Mouse (Mus musculus) hindbrain, embryonic 13.5 days (tissue): ENCODE measurements around the gene Vps18. TPM values are rescaled to one million over a fixed set of nuclear protein-coding genes. Genes with fewer than 3 reads are reported as not detected.
A peak's percentile ranks its signal among the peaks of the same experiment; 100 is the strongest.

Experiments
- ATAC-seq: fragments of 200-750 bp; cut with Nextera tagmentation; 2 replicates; pipeline ENCODE4 v1.8.0; 2017; ENCODE audit warnings: moderate TSS enrichment; ENCODE audit not compliant: low FRiP score
- H3K27ac ChIP-seq: fragments of 300-500 bp; sonication (generic); 2 replicates; pipeline ENCODE4 v1.5.1; 2015; ENCODE audit warnings: inconsistent platforms, mild to moderate bottlenecking, moderate library complexity
- H3K27me3 ChIP-seq: fragments of 300-500 bp; sonication (generic); 2 replicates; pipeline ENCODE4 v1.6.1; 2015; ENCODE audit warnings: mild to moderate bottlenecking, inconsistent platforms
- H3K36me3 ChIP-seq: fragments of 300-500 bp; sonication (generic); 2 replicates; pipeline ENCODE4 v1.6.1; 2015; ENCODE audit warnings: mild to moderate bottlenecking, inconsistent platforms
- H3K4me1 ChIP-seq: fragments of 300-500 bp; sonication (generic); replicated peaks from 2 replicates; pipeline ENCODE4 v1.6.1; 2015; ENCODE audit warnings: inconsistent platforms
- H3K4me2 ChIP-seq: fragments of 300-500 bp; sonication (generic); 2 replicates; pipeline ENCODE4 v1.6.1; 2015; ENCODE audit warnings: inconsistent platforms, mild to moderate bottlenecking, moderate library complexity
- H3K4me3 ChIP-seq: fragments of 300-500 bp; sonication (generic); 2 replicates; pipeline ENCODE4 v1.5.1; 2015; ENCODE audit warnings: mild to moderate bottlenecking, inconsistent platforms
- H3K9ac ChIP-seq: fragments of 300-500 bp; sonication (generic); 2 replicates; pipeline ENCODE4 v1.6.1; 2015; ENCODE audit warnings: mild to moderate bottlenecking, inconsistent platforms
- H3K9me3 ChIP-seq: fragments of 300-500 bp; sonication (generic); 2 replicates; pipeline ENCODE4 v1.6.1; 2016; ENCODE audit warnings: inconsistent platforms
- WGBS: fragments of 180-500 bp; shearing (Covaris S2); methylation state at CpG from one replicate; pipeline ENCODE4 v1.1.7; 2015; 5-methylcytosine and 5-hydroxymethylcytosine counted together
- polyA plus RNA-seq: library from polyadenylated mRNA; unstranded; fragments of >200 nt; fragmentation: Nextera tagmentation; extraction: Ambion mirVana; gene quantifications from 2 replicates; pipeline ENCODE4 v1.2.1, GENCODE M21; 2015

The Vps18 gene
- polyA plus RNA-seq, 1 experiment from 2014 or later: 26.0 TPM

DNA sequence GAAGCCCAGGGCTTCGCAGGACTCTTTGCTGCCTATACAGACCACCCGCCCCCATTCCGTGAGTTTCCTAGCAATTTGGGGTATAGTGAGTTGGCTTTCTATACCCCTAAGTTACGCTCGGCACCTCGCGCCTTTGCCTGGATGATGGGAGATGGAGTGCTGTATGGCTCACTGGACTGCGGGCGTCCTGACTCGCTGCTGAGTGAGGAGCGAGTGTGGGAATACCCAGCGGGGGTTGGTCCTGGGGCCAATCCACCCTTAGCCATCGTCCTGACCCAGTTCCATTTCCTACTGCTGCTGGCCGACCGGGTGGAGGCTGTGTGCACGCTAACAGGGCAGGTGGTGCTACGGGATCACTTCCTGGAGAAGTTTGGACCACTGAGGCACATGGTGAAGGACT lies 4.8 kb downstream of the Vps18 start:
- Histone ChIP-seq H3K4me1 (peaks cover 20% of the 10 kb centered on the region), H3K9ac (no peak overlapping the region), H3K4me3 (no peak overlapping the region), H3K36me3 (peaks cover 77% of the 10 kb centered on the region), H3K4me2 (no peak overlapping the region), H3K27me3 (no peaks in the 10 kb centered on the region), H3K27ac (no peak overlapping the region), H3K9me3 (no peaks in the 10 kb centered on the region)
- ATAC-seq: no peak
- WGBS: 94% methylated on average over 17 of the region's 17 CpGs

DNA sequence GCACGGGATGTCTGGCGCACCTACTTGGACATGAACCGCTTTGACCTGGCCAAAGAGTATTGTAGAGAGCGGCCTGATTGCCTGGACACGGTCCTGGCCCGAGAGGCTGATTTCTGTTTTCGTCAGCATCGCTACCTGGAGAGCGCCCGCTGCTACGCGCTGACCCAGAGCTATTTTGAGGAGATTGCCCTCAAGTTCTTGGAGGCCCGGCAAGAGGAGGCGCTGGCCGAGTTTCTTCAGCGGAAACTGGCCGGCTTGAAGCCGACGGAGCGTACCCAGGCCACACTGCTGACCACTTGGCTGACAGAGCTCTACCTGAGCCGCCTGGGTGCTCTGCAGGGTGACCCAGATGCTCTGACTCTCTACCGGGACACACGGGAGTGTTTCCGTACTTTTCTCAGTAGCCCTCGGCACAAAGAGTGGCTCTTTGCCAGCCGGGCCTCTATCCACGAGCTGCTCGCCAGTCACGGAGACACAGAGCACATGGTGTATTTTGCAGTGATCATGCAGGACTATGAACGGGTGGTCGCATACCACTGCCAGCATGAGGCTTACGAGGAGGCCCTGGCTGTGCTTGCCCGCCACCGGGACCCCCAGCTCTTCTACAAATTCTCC lies 5.3 kb downstream of the Vps18 start:
- Histone ChIP-seq H3K9ac (no peak overlapping the region; the same call in 1 of the 2 replicates), H3K4me2 (no peak overlapping the region), H3K9me3 (no peaks in the 10 kb centered on the region), H3K36me3 (peaks cover 83% of the 10 kb centered on the region), H3K4me1 (peaks cover 20% of the 10 kb centered on the region), H3K27ac (no peak overlapping the region), H3K27me3 (no peaks in the 10 kb centered on the region), H3K4me3 (no peak overlapping the region)
- ATAC-seq: no peak
- WGBS: 95% methylated on average over 34 of the region's 34 CpGs

DNA sequence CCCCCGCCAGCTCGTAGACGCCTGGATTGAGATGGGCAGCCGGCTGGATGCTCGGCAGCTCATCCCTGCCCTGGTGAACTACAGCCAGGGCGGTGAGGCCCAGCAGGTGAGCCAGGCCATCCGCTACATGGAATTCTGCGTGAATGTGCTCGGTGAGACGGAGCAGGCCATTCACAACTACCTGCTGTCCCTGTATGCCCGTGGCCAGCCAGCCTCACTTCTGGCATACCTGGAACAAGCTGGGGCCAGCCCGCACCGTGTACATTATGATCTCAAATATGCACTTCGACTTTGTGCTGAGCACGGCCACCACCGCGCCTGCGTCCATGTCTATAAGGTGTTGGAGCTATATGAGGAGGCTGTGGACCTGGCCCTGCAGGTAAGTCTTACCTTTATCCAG lies 5.9 kb downstream of the Vps18 start:
- peaks cover 87% of the 10 kb centered on the region for H3K36me3 ChIP-seq
- no peak overlapping the region for H3K9ac ChIP-seq
- WGBS: 94% methylated on average over 18 of the region's 18 CpGs
- H3K27ac ChIP-seq: no peak overlapping the region
- peaks cover 15% of the 10 kb centered on the region for H3K4me1 ChIP-seq
- no peak for ATAC-seq
- no peaks in the 10 kb centered on the region for H3K9me3 ChIP-seq
- no peak overlapping the region for H3K4me2 ChIP-seq
- H3K4me3 ChIP-seq: no peak overlapping the region
- no peaks in the 10 kb centered on the region for H3K27me3 ChIP-seq

DNA sequence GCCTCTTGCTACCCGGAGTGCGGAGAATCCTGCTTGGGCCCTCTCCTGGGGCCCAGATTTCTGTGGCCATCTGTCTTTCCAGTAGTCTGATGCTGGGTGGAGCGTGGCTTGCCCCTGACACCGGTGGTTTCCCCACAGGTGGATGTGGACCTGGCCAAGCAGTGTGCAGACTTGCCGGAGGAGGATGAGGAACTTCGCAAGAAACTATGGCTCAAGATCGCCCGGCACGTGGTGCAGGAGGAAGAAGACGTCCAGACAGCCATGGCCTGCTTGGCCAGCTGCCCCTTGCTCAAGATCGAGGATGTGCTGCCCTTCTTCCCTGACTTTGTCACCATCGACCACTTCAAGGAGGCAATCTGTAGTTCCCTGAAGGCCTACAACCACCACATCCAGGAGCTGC lies 8.2 kb downstream of the Vps18 start:
- H3K27ac ChIP-seq: no peak overlapping the region
- H3K9ac ChIP-seq: no peak overlapping the region
- no peak for ATAC-seq
- no peaks in the 10 kb centered on the region for H3K27me3 ChIP-seq
- H3K9me3 ChIP-seq: no peaks in the 10 kb centered on the region
- H3K36me3 ChIP-seq: peaks cover 84% of the 10 kb centered on the region
- no peak overlapping the region for H3K4me3 ChIP-seq
- H3K4me2 ChIP-seq: no peak overlapping the region
- H3K4me1 ChIP-seq: peaks cover 21% of the 10 kb centered on the region
- 93% methylated on average over 12 of the region's 12 CpGs for WGBS

- ATAC-seq: no peak
- no peak overlapping the region for H3K27ac ChIP-seq
- peaks cover 78% of the 10 kb centered on the region for H3K36me3 ChIP-seq
- H3K9ac ChIP-seq: no peak overlapping the region
- no peaks in the 10 kb centered on the region for H3K9me3 ChIP-seq
- H3K4me2 ChIP-seq: no peak overlapping the region
- no peak overlapping the region for H3K4me3 ChIP-seq
- WGBS: 95% methylated on average over 19 of the region's 19 CpGs
- H3K27me3 ChIP-seq: no peaks in the 10 kb centered on the region
- H3K4me1 ChIP-seq: peaks cover 25% of the 10 kb centered on the region
These were observed 9.0 kb downstream of the Vps18 start for GRCm38 (mm10) chr2:119297506-119297905.

- 0 out of 2 replicates have a peak, but pooled peaks cover 3% of the 10 kb centered on the region for H3K27me3 ChIP-seq
- peaks cover 25% of the 10 kb centered on the region for H3K4me1 ChIP-seq
- H3K36me3 ChIP-seq: peaks cover 70% of the 10 kb centered on the region
- no peaks in the 10 kb centered on the region for H3K9me3 ChIP-seq
- H3K27ac ChIP-seq: no peak overlapping the region
- H3K4me2 ChIP-seq: no peak overlapping the region
- ATAC-seq: no peak
- no peak overlapping the region for H3K4me3 ChIP-seq
- 51% methylated on average over 5 of the region's 5 CpGs for WGBS
- H3K9ac ChIP-seq: no peak overlapping the region
These were observed 9.8 kb downstream of the Vps18 start for GRCm38 (mm10) chr2:119298330-119298729.

- Histone ChIP-seq H3K9me3 (no peaks in the 10 kb centered on the region), H3K4me3 (no peak overlapping the region), H3K4me2 (no peak overlapping the region), H3K4me1 (peaks cover 25% of the 10 kb centered on the region), H3K9ac (peak overlapping the region; percentile 6; the same call in 1 of the 2 replicates), H3K27ac (no peak overlapping the region), H3K36me3 (peaks cover 64% of the 10 kb centered on the region), H3K27me3 (0 out of 2 replicates have a peak, but pooled peaks cover 3% of the 10 kb centered on the region)
- 96% methylated on average over 2 of the region's 2 CpGs for WGBS
- no peak for ATAC-seq
These were observed 10.3 kb downstream of the Vps18 start for GRCm38 (mm10) chr2:119298839-119299238.

- Histone ChIP-seq H3K4me1 (peaks cover 34% of the 10 kb centered on the region), H3K9me3 (no peaks in the 10 kb centered on the region), H3K27me3 (0 out of 2 replicates have a peak, but pooled peaks cover 3% of the 10 kb centered on the region), H3K4me3 (no peak overlapping the region), H3K4me2 (peak overlapping the region; percentile 32), H3K27ac (peak overlapping the region; percentile 72), H3K36me3 (peaks cover 51% of the 10 kb centered on the region), H3K9ac (0 out of 2 replicates have a peak overlapping the region, but pooled peaks have one; percentile 13)
- ATAC-seq: peak; percentile 76
- WGBS: 6% methylated on average over 15 of the region's 15 CpGs
These were observed 11.7 kb downstream of the Vps18 start for GRCm38 (mm10) chr2:119299981-119300818.

- Histone ChIP-seq H3K4me1 (peaks cover 34% of the 10 kb centered on the region), H3K9ac (no peak overlapping the region; the same call in 1 of the 2 replicates), H3K27ac (peak overlapping the region; percentile 72), H3K4me2 (peak overlapping the region; percentile 32), H3K9me3 (no peaks in the 10 kb centered on the region), H3K27me3 (0 out of 2 replicates have a peak, but pooled peaks cover 3% of the 10 kb centered on the region), H3K4me3 (no peak overlapping the region), H3K36me3 (peaks cover 46% of the 10 kb centered on the region)
- peak; percentile 40 for ATAC-seq
- WGBS: 37% methylated on average over 7 of the region's 7 CpGs
These were observed 12.4 kb downstream of the Vps18 start for GRCm38 (mm10) chr2:119300819-119301493.

- 82% methylated on average over 6 of the region's 6 CpGs for WGBS
- H3K4me1 ChIP-seq: peaks cover 34% of the 10 kb centered on the region
- H3K4me2 ChIP-seq: no peak overlapping the region
- H3K9ac ChIP-seq: no peak overlapping the region
- H3K36me3 ChIP-seq: peaks cover 30% of the 10 kb centered on the region
- ATAC-seq: no peak
- no peaks in the 10 kb centered on the region for H3K9me3 ChIP-seq
- no peak overlapping the region for H3K4me3 ChIP-seq
- H3K27me3 ChIP-seq: 0 out of 2 replicates have a peak, but pooled peaks cover 7% of the 10 kb centered on the region
- no peak overlapping the region for H3K27ac ChIP-seq
These were observed 14.3 kb downstream of the Vps18 start for GRCm38 (mm10) chr2:119302876-119303275.

- WGBS: 60% methylated on average over 3 of the region's 3 CpGs
- no peak overlapping the region for H3K4me3 ChIP-seq
- no peak overlapping the region for H3K4me2 ChIP-seq
- peaks cover 15% of the 10 kb centered on the region for H3K36me3 ChIP-seq
- no peak overlapping the region for H3K9ac ChIP-seq
- no peak overlapping the region for H3K27ac ChIP-seq
- ATAC-seq: no peak
- no peaks in the 10 kb centered on the region for H3K9me3 ChIP-seq
- H3K27me3 ChIP-seq: 0 out of 2 replicates have a peak, but pooled peaks cover 10% of the 10 kb centered on the region
- peaks cover 34% of the 10 kb centered on the region for H3K4me1 ChIP-seq
These were observed 15.9 kb downstream of the Vps18 start for GRCm38 (mm10) chr2:119304391-119304790.

DNA sequence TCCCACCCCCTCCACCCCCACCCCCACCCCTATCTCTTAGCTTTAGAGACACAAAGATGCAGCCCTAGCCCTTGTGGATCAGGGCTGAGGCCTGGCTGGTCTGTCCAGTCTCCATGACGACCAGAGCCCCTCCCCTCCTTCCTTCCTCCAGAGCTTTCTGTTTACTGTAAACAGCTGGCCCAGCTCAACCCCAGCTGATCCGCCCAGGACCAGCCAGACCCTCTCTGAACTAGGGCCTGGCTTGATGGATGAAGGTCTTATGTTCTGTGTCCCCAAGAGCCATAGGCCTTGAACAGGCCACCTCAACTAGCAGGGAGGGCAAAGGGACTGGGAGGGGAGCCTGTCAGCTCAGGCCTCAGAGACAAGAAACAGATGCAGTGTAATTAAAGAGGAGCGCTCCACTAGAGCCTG lies 16.3 kb downstream of the Vps18 start:
- Histone ChIP-seq H3K4me3 (no peak overlapping the region), H3K9me3 (no peaks in the 10 kb centered on the region), H3K36me3 (peaks cover 11% of the 10 kb centered on the region), H3K4me2 (no peak overlapping the region), H3K27ac (0 out of 2 replicates have a peak overlapping the region, but pooled peaks have one; percentile 12), H3K9ac (no peak overlapping the region), H3K27me3 (0 out of 2 replicates have a peak, but pooled peaks cover 14% of the 10 kb centered on the region), H3K4me1 (peaks cover 31% of the 10 kb centered on the region)
- ATAC-seq: peak; percentile 63; the same call in 1 of the 2 replicates
- 13% methylated on average over 3 of the region's 3 CpGs for WGBS
